Comparison of ENCODE assay signal across 9 mouse cellular contexts in the genomic region with DNA sequence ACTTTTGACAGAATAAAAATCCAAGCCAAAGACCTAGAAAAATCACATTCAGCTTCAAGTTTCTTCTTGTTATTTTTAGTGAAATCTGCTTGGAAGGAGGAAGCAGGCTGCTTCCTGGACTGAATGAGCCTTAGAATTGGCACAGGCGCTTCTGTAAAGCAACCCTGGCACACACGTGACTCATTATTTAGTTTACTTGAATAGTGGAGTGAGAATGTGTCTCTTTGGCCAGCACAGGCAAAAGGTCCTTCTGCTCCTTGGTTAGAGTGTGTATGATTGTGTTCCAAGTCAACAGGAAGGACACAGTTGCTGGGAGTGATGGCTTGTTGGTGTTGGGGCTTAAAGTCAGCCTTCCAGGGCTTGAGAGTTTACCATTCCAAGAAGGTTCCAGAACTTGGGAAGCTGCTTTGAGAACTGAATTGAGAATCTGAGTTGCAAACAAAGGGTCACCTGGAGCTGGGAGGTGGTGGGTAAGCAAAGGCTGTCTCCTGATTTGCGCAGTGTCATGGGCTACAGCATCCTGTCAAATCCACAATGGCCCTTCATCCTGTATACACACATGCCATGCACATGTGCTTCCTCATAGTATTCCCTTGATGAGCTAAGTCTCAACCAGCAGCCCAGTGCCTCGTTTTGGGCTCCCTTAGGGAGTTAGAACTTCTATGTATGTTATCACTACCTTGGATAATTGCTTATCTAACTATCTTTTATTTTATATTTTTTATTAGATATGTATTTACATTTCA. TPM values are rescaled to one million over a fixed set of nuclear protein-coding genes. Genes with fewer than 3 reads are reported as not detected.
DNase-seq lines count a peak whose midpoint lies in the region; ATAC-seq and TF ChIP-seq lines count a peak whose summit lies in the region.
"Had no signal": no experiment of that assay in that cellular context is flagged by ENCODE, and none has a peak within 500 bp of the region (broad histone marks: within the 10 kb centered on the region; RNA-seq: fewer than 3 reads in every experiment).

No protein-coding gene starts in this region.

- H3K9me3 ChIP-seq in heart, embryonic 14.5 days (ENCODE audit: control insufficient read depth, low read length): no peaks in the 10 kb centered on the region
- no peaks in the 10 kb centered on the region for H3K9me3 ChIP-seq in hindbrain, embryonic 10.5 days
- H3K9me3 ChIP-seq in midbrain, embryonic 14.5 days (ENCODE audit: control insufficient read depth, low read length): no peaks in the 10 kb centered on the region
- H3K9me3 ChIP-seq: midbrain, embryonic 12.5 days had no signal

- no peak overlapping the region for H3K4me3 ChIP-seq in left cerebral cortex, adult 2 months
- H3K4me3 ChIP-seq in bone marrow, adult 2 months (replicated peaks; ENCODE audit: control insufficient read depth, low read depth, low read length): no peak overlapping the region
- no peak overlapping the region for H3K4me3 ChIP-seq in heart, embryonic 14.5 days (ENCODE audit: control insufficient read depth in 1 of 2, insufficient read depth in 1 of 2, low read depth in 1 of 2, low read length in 2 of 2)
- H3K4me3 ChIP-seq in hindbrain, embryonic 10.5 days: no peak overlapping the region
- no peak overlapping the region for H3K4me3 ChIP-seq in midbrain, embryonic 14.5 days (replicated peaks; ENCODE audit: low read depth, low read length)
- H3K4me3 ChIP-seq: midbrain, embryonic 12.5 days had no signal

- H3K36me3 ChIP-seq in heart, embryonic 14.5 days (ENCODE audit: control insufficient read depth, insufficient read depth, low read length): peaks cover 7% of the 10 kb centered on the region; the same call in 1 of the 2 replicates
- H3K36me3 ChIP-seq in hindbrain, embryonic 10.5 days: 0 out of 2 replicates have a peak, but pooled peaks cover 6% of the 10 kb centered on the region
- H3K36me3 ChIP-seq in midbrain, embryonic 14.5 days (ENCODE audit: control insufficient read depth, insufficient read depth, low read length): no peaks in the 10 kb centered on the region
- H3K36me3 ChIP-seq: midbrain, embryonic 12.5 days had no signal

- H3K9ac ChIP-seq in heart, embryonic 14.5 days (ENCODE audit: low read length): no peak overlapping the region
- H3K9ac ChIP-seq in midbrain, embryonic 14.5 days (replicated peaks; ENCODE audit: low read length): no peak overlapping the region
- H3K9ac ChIP-seq: midbrain, embryonic 12.5 days had no signal

- ATAC-seq in heart, embryonic 14.5 days (ENCODE audit: insufficient number of reproducible peaks, insufficient read depth, low FRiP score, low read depth): no peak
- no peak for ATAC-seq in erythroid progenitor cell, adult 5-6 weeks (replicated peaks; ENCODE audit: low FRiP score, poor library complexity, severe bottlenecking)
- no peak for ATAC-seq in midbrain, embryonic 14.5 days (ENCODE audit: low FRiP score, low TSS enrichment)

- WGBS in bone marrow, adult 2 months: 31% methylated on average over 4 of the region's 4 CpGs
- WGBS in heart, embryonic 14.5 days: 59% methylated on average over 4 of the region's 4 CpGs
- WGBS in large intestine, adult 2 months: 32% methylated on average over 4 of the region's 4 CpGs
- WGBS in hindbrain, embryonic 10.5 days: 81% methylated on average over 4 of the region's 4 CpGs
- 85% methylated on average over 4 of the region's 4 CpGs for WGBS in midbrain, embryonic 14.5 days

- H3K4me1 ChIP-seq in bone marrow, adult 2 months (ENCODE audit: control insufficient read depth, insufficient read depth, low read length): peaks cover 1% of the 10 kb centered on the region; the same call in 1 of the 2 replicates
- peaks cover 12 to 42% of the 10 kb centered on the region in 2 experiments for H3K4me1 ChIP-seq in heart, embryonic 14.5 days (ENCODE audit: control insufficient read depth in 2 of 2, insufficient read depth in 2 of 2, low read length in 2 of 2)
- no peaks in the 10 kb centered on the region; the same call in 1 of the 2 replicates for H3K4me1 ChIP-seq in hindbrain, embryonic 10.5 days (replicated peaks)
- H3K4me1 ChIP-seq in midbrain, embryonic 14.5 days (ENCODE audit: control insufficient read depth, insufficient read depth, low read length): no peaks in the 10 kb centered on the region
- H3K4me1 ChIP-seq: midbrain, embryonic 12.5 days had no signal

- no peak for TF ChIP-seq CTCF in left cerebral cortex, adult 2 months (IDR thresholded peaks at IDR 0.05)
- no peak for TF ChIP-seq CTCF in bone marrow, adult 2 months (IDR thresholded peaks at IDR 0.05; ENCODE audit: control insufficient read depth, insufficient read depth, low read length)

- no peaks in the 10 kb centered on the region for H3K27me3 ChIP-seq in heart, embryonic 14.5 days (ENCODE audit: control insufficient read depth, insufficient read depth, low read length)
- H3K27me3 ChIP-seq in hindbrain, embryonic 10.5 days (ENCODE audit: insufficient read depth, poor library complexity, severe bottlenecking): no peaks in the 10 kb centered on the region
- H3K27me3 ChIP-seq in midbrain, embryonic 14.5 days (ENCODE audit: control insufficient read depth, insufficient read depth, low read length): no peaks in the 10 kb centered on the region
- H3K27me3 ChIP-seq: midbrain, embryonic 12.5 days had no signal

- peak overlapping the region; percentile 41 for H3K27ac ChIP-seq in left cerebral cortex, adult 2 months
- peak overlapping the region; percentile 2; the same call in 1 of the 2 replicates for H3K27ac ChIP-seq in bone marrow, adult 2 months (ENCODE audit: control insufficient read depth, insufficient read depth, low read depth, low read length, poor library complexity)
- peak overlapping the region; percentile 80 to 84 for H3K27ac ChIP-seq in heart, embryonic 14.5 days (replicated peaks in 1 of 2; ENCODE audit: control insufficient read depth in 1 of 2, insufficient read depth in 1 of 2, low read depth in 2 of 2, low read length in 2 of 2)
- H3K27ac ChIP-seq in hindbrain, embryonic 10.5 days: no peak overlapping the region
- H3K27ac ChIP-seq in midbrain, embryonic 14.5 days (replicated peaks; ENCODE audit: low read depth, low read length): no peak overlapping the region
- H3K27ac ChIP-seq: midbrain, embryonic 12.5 days had no signal

- no peak for DNase-seq in left cerebral cortex, adult 2 months (ENCODE audit: extremely low spot score in 1 of 2, low spot score in 2 of 2)
- DNase-seq in left cerebral cortex, adult 11 months (ENCODE audit: low spot score): no peak
- DNase-seq in large intestine, adult 2 months (ENCODE audit: low read depth, low spot score): peak; percentile 27
- no peak for DNase-seq in hindbrain, embryonic 10.5 days (ENCODE audit: low spot score)
- no peak for DNase-seq in midbrain, embryonic 14.5 days

- intact Hi-C loops in left cerebral cortex, adult 2 months (cut with DNase I): loop anchor here (5.0 kb wide), 1 partner anchor 38 kb away; the partner anchor contains the start of gene Swap70

- H3K4me2 ChIP-seq in heart, embryonic 14.5 days (ENCODE audit: low read length): no peak overlapping the region
- no peak overlapping the region for H3K4me2 ChIP-seq in midbrain, embryonic 14.5 days (ENCODE audit: low read length)
- H3K4me2 ChIP-seq: midbrain, embryonic 12.5 days had no signal

- TF ChIP-seq POLR2A in bone marrow, adult 2 months (IDR thresholded peaks at IDR 0.05; ENCODE audit: borderline replicate concordance, control insufficient read depth, low read depth, low read length): no peak

RNA-seq across cellular contexts. Expression of gene Swap70, which starts 38.6 kb away (rescaled TPM):
- 10 to 100 TPM; 11.6 to 12.2 TPM for total RNA-seq in left cerebral cortex, adult 2 months (2021)
- 12.6 and 23.1 TPM in 2 replicates for polyA plus RNA-seq in bone marrow, adult 2 months (2011; ENCODE audit: insufficient read depth, insufficient read length, low replicate concordance, missing spikeins)
- 17.8 and 19.0 TPM in 2 replicates for polyA plus RNA-seq in heart, embryonic 14.5 days (2014; fragmentation: Nextera tagmentation; extraction: Ambion mirVana)
- polyA plus RNA-seq in large intestine, adult 2 months (2012; rRNA removed): 15.2 and 16.2 TPM in 2 replicates
- total RNA-seq in erythroid progenitor cell, adult 5-6 weeks (2015; ENCODE audit: low replicate concordance): 10.5 and 11.7 TPM in 2 replicates
- total RNA-seq in erythroid progenitor cell, adult 5-6 weeks (2017; ENCODE audit: low replicate concordance): 10.5 and 18.2 TPM in 2 replicates
- 18.1 and 26.6 TPM in 2 replicates for polyA plus RNA-seq in hindbrain, embryonic 10.5 days (2016; fragmentation: Nextera tagmentation; extraction: Ambion mirVana)
- polyA plus RNA-seq in midbrain, embryonic 14.5 days (2014; fragmentation: Nextera tagmentation; extraction: Ambion mirVana): 3.7 and 8.4 TPM in 2 replicates

Comparison
In these comparisons a context has a peak if more than half of its experiments do, and no peak if none do; other contexts are left out.
1. H3K27ac ChIP-seq: peak in left cerebral cortex, adult 2 months (single experiment), bone marrow, adult 2 months (single experiment) and heart, embryonic 14.5 days (2 of 2); none in hindbrain, embryonic 10.5 days (single experiment) and midbrain, embryonic 14.5 days (single experiment).